Mouse (Mus musculus) E14TG2a.4 (cell line): ENCODE results near the gene Cd79b.

Experiments used
- H3K27me3 ChIP-seq: 2 replicates; pipeline ENCODE4 v1.6.1; 2014; ENCODE audit warnings: low read length, control low read depth; ENCODE audit not compliant: insufficient read depth
- H3K36me3 ChIP-seq: 2 replicates; pipeline ENCODE4 v1.6.1; 2014; ENCODE audit warnings: low read length, control low read depth; ENCODE audit not compliant: insufficient read depth
- H3K4me1 ChIP-seq: replicated peaks from 2 replicates; pipeline ENCODE4 v1.6.1; 2014; ENCODE audit warnings: low read depth, low read length, control low read depth
- H3K4me3 ChIP-seq: replicated peaks from 2 replicates; pipeline ENCODE4 v1.5.1; 2014; ENCODE audit warnings: mild to moderate bottlenecking, low read length
- H3K9me3 ChIP-seq: 2 replicates; pipeline ENCODE4 v1.6.1; 2014; ENCODE audit warnings: low read length, control low read depth
- CTCF ChIP-seq: conservative IDR thresholded peaks from 2 replicates; pipeline ENCODE4 v1.5.1; 2014; ENCODE audit warnings: low read length
- NANOG ChIP-seq: IDR thresholded peaks from 2 replicates; pipeline ENCODE4 v1.6.1; 2014; ENCODE audit warnings: borderline replicate concordance, low read length, mixed read lengths
- POU5F1 ChIP-seq: IDR thresholded peaks from 2 replicates; pipeline ENCODE4 v1.6.1; 2014; ENCODE audit warnings: low read length, borderline replicate concordance

Cd79b gene

DNA sequence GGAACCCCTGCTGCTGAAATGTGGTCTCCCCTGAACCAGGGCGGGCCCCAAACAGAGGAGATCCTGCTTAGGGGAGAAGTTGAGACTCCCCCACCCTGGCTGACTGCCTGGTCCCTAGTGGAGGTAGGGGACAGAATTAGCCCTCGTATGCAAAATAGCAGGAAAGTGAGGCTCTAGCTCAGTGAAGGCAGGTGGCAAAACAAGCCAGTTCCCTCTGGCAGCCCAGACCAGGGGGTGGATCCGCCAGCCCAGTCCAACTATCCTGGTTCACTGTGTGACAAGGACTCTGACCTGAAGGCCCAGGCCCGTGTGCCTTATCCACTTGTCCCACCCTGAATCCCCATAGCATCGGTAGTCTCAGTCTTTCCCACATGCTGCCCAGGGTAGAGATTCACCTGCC lies 4.4 kb downstream of the Cd79b start:
- Histone ChIP-seq H3K4me3 (peak overlapping the region; percentile 35; the same call in 1 of the 2 replicates), H3K36me3 (no peaks in the 10 kb centered on the region), H3K9me3 (no peaks in the 10 kb centered on the region), H3K4me1 (peaks cover 38% of the 10 kb centered on the region), H3K27me3 (peaks cover 5% of the 10 kb centered on the region)
- TF ChIP-seq NANOG: no peak
- TF ChIP-seq POU5F1: no peak
- no peak for TF ChIP-seq CTCF

GRCm38 (mm10) chr11:106308162-106308561 lies 6.4 kb downstream of the Cd79b start:
- Histone ChIP-seq H3K4me3 (no peak overlapping the region), H3K4me1 (peaks cover 22% of the 10 kb centered on the region), H3K36me3 (no peaks in the 10 kb centered on the region), H3K27me3 (peaks cover 3% of the 10 kb centered on the region; the same call in 1 of the 2 replicates), H3K9me3 (no peaks in the 10 kb centered on the region)
- TF ChIP-seq NANOG: no peak
- TF ChIP-seq CTCF: no peak
- no peak for TF ChIP-seq POU5F1

- Histone ChIP-seq H3K9me3 (no peaks in the 10 kb centered on the region), H3K4me1 (peaks cover 18% of the 10 kb centered on the region), H3K36me3 (no peaks in the 10 kb centered on the region), H3K4me3 (no peak overlapping the region), H3K27me3 (peaks cover 3% of the 10 kb centered on the region; the same call in 1 of the 2 replicates)
- TF ChIP-seq CTCF: no peak
- no peak for TF ChIP-seq POU5F1
- TF ChIP-seq NANOG: no peak
These were observed 7.1 kb downstream of the Cd79b start for GRCm38 (mm10) chr11:106307432-106307831.

GRCm38 (mm10) chr11:106306758-106307157 lies 7.8 kb downstream of the Cd79b start:
- H3K36me3 ChIP-seq: no peaks in the 10 kb centered on the region
- no peaks in the 10 kb centered on the region for H3K9me3 ChIP-seq
- H3K27me3 ChIP-seq: no peaks in the 10 kb centered on the region
- H3K4me1 ChIP-seq: peaks cover 18% of the 10 kb centered on the region
- TF ChIP-seq NANOG: no peak
- TF ChIP-seq CTCF: no peak
- TF ChIP-seq POU5F1: no peak
- H3K4me3 ChIP-seq: no peak overlapping the region

- no peaks in the 10 kb centered on the region for H3K36me3 ChIP-seq
- no peaks in the 10 kb centered on the region for H3K9me3 ChIP-seq
- TF ChIP-seq NANOG: no peak
- TF ChIP-seq POU5F1: no peak
- TF ChIP-seq CTCF: no peak
- peaks cover 18% of the 10 kb centered on the region for H3K4me1 ChIP-seq
- H3K27me3 ChIP-seq: no peaks in the 10 kb centered on the region
- H3K4me3 ChIP-seq: no peak overlapping the region
These were observed 8.5 kb downstream of the Cd79b start for GRCm38 (mm10) chr11:106306065-106306385.

- H3K36me3 ChIP-seq: no peaks in the 10 kb centered on the region
- H3K4me1 ChIP-seq: peaks cover 17% of the 10 kb centered on the region
- no peaks in the 10 kb centered on the region for H3K27me3 ChIP-seq
- H3K9me3 ChIP-seq: peaks cover 4% of the 10 kb centered on the region; the same call in 1 of the 2 replicates
- H3K4me3 ChIP-seq: no peak overlapping the region
- TF ChIP-seq CTCF (no peak), POU5F1 (no peak), NANOG (no peak)
These were observed 9.1 kb downstream of the Cd79b start for GRCm38 (mm10) chr11:106305348-106306064.

DNA sequence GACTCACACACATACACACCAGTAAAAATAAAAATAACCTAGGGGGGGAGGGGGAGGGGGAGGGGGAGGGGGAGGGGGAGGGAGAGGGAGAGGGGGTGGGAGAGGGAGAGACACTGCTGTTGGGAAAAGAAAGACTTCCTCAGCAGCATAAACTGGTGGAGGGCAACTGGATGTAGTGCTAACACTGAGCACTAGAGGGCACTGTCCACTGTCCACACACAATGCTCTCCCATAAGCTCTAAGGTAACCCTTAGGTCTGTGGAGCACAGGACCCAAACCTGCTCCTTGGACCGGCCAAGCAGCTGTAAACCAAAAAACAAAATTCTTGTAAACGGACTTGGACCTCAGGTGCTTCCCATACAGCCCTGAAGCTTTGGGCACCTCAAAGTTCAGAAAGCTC lies 11.9 kb downstream of the Cd79b start:
- peak; percentile 66 for TF ChIP-seq CTCF
- TF ChIP-seq NANOG: no peak
- H3K9me3 ChIP-seq: peaks cover 33% of the 10 kb centered on the region
- no peaks in the 10 kb centered on the region for H3K4me1 ChIP-seq
- no peaks in the 10 kb centered on the region for H3K36me3 ChIP-seq
- H3K27me3 ChIP-seq: 0 out of 2 replicates have a peak, but pooled peaks cover 3% of the 10 kb centered on the region
- H3K4me3 ChIP-seq: no peak overlapping the region

GRCm38 (mm10) chr11:106301765-106302164 lies 12.8 kb downstream of the Cd79b start, which contains the start of gene Gh:
TSS of gene Gh (minus strand) at chr11:106301865.
- no peak for TF ChIP-seq POU5F1
- no peak for TF ChIP-seq CTCF
- TF ChIP-seq NANOG: no peak
- peaks cover 36% of the 10 kb centered on the region for H3K9me3 ChIP-seq
- H3K4me3 ChIP-seq: no peak within 1 kb of the TSS
- no peaks in the 10 kb centered on the region for H3K36me3 ChIP-seq
- no peaks in the 10 kb centered on the region for H3K4me1 ChIP-seq
- H3K27me3 ChIP-seq: 0 out of 2 replicates have a peak, but pooled peaks cover 3% of the 10 kb centered on the region
